Mouse (Mus musculus) erythroid progenitor cell, adult 5-6 weeks (primary cell): ENCODE results near the gene Bbc3. TPM values are rescaled to one million over a fixed set of nuclear protein-coding genes. Genes with fewer than 3 reads are reported as not detected.
"Not testable (repeated sequence)": the region's sequence is repeated elsewhere in the genome, so short reads cannot be mapped to it uniquely, and the experiment has no call there.

Experiments
- ATAC-seq: replicated peaks from 2 replicates; pipeline ENCODE4 v1.8.0; 2016; ENCODE audit warnings: moderate number of reproducible peaks, mild to moderate bottlenecking, moderate TSS enrichment, inconsistent platforms; ENCODE audit not compliant: poor library complexity, low FRiP score, severe bottlenecking
- total RNA-seq, 2 experiments: library from RNA; stranded (forward) in 1 of 2; stranded (reverse) in 1 of 2; fragments of 150-400 nt in 1 of 2; fragments of 186-747, 209-891 nt in 1 of 2; gene quantifications; 2 replicates each; pipeline versions ENCODE4 v1.2.3 to v1.2.4; 2015 to 2017; ENCODE audit warnings: low replicate concordance in 2 of 2

Gene Bbc3
- total RNA-seq, 2 experiments from 2014 or later: 0.42 to 0.76 TPM

GRCm38 (mm10) chr7:16287016-16287415 lies 21.2 kb upstream of the Bbc3 start:
- ATAC-seq: no peak

DNA sequence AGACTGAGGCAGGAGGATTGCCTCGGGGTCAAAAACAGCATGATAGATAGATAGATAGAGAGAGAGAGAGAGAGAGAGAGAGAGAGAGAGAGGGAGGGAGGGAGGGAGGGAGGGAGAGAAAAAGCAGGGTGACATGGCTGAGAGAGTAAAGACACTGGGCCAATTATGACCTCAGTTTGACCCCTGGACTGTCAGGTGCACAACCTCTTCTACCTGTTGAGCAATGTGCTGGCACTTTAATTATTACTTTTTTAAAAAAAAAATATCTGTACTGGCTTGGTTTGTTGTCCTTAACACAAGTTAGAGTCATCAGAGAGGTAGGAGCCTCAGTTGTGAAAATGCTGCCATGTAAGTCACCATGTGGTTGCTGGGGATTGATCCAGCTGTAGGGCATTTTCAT lies 20.4 kb upstream of the Bbc3 start:
- no peak for ATAC-seq

- ATAC-seq: peak; percentile 68
These were observed 13.8 kb upstream of the Bbc3 start for GRCm38 (mm10) chr7:16294346-16294745.

- peak; percentile 81 for ATAC-seq
These were observed 13.4 kb upstream of the Bbc3 start for GRCm38 (mm10) chr7:16294837-16295236.

- ATAC-seq: peak; percentile 74
These were observed 12.8 kb upstream of the Bbc3 start for GRCm38 (mm10) chr7:16295321-16295900.

- peak; percentile 46 for ATAC-seq
These were observed 12.0 kb upstream of the Bbc3 start for GRCm38 (mm10) chr7:16296146-16296545.

DNA sequence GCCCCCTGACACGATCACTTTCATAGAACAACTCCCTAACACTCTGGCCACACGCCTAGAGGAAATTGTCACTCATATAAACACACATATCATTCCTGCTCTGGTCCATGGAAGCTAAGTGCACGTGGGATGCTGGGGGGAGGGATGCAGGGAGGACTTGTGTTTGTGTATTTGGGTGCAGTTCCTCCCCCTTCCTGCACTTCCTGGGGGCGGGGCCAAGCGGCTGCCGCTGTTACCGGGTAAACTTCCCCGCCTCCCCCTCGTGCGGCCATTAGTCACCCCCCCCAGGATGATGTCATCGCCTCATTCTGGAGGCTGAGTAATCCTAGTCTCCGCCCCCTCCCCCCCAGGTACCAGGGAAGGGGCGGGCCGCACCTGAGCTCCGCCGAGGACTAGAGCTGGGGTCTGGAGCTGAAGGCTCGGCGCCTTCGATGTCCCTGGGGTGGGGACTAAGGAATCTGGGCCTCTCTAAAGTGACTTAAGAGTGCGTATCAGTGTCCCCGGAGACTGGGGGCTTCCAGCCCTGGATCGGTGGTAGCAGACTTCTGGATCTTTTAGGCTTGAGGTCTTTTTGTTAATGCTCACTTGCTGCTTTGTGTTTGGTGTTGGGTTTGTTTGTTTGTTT lies 11.3 kb upstream of the Bbc3 start:
- ATAC-seq: peak; percentile 66

- ATAC-seq: no peak
These were observed 10.6 kb upstream of the Bbc3 start for GRCm38 (mm10) chr7:16297616-16298015.

DNA sequence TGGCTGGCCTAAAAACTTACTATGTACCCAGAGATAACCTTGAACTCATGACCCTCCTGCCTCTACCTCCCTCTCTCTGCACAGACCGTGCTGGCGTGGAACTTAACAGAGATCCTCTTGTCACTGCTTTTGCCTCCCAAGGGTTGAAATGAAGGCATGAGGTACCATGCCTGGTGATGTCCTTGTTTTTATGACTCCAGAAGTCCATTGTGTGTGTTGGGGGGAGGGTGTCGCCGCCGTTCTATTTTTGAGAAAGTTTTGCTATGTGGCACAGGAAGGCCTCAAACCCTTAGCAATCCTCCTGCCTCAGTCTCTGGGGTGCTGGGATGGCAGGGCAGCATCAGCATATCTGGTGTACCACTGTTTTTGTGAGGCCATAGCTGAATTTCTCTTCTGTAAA lies 9.3 kb upstream of the Bbc3 start:
- ATAC-seq: no peak

DNA sequence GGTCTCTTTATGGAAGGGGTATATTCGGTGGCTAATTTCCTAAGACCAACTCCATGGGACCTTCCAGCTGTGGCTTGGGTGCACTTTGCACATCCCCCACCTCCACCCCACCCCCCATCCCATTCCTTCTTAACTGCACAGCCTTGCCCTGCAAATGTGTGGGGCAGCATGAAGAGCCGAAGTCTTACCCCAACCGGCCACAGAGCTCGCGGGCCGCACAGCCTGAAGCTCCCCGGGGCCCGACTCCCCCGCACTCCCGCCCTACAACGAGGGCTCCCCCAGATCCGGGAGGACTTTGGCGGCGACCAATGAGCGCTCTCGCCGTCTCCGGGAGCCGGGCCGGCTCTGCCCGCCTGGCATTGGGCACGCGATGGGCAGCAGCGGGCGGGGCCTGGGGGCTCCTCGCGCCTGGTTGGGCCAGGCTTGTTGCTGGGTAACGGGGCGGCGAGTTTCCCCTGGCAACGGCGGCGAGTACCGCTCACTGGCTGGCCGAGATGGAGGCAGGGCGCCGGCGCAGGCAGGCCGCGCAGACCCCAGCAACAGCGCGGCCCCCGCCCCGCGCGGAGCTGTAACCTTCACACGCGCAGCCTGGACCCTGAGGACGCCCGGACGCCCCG lies 8.7 kb upstream of the Bbc3 start:
- peak; percentile 18; the same call in 1 of the 2 replicates for ATAC-seq

DNA sequence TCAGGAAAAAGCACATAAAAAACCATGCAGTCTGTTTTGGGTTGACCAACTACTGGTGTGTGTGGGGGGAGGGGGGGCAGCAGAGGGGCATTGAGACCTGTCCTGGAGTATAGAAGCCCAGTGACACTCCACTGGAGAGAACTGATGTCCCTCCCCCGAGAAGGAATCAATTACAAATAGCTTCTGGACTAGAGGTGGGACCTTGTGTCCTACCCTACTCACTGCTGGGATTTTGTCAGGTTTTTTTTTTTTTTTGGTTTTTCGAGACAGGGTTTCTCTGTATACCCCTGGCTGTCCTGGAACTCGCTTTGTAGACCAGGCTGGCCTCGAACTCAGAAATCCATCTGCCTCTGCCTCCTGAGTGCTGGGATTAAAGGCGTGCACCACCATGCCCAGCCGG lies 1.1 kb upstream of the Bbc3 start:
- ATAC-seq: not testable (repeated sequence)

DNA sequence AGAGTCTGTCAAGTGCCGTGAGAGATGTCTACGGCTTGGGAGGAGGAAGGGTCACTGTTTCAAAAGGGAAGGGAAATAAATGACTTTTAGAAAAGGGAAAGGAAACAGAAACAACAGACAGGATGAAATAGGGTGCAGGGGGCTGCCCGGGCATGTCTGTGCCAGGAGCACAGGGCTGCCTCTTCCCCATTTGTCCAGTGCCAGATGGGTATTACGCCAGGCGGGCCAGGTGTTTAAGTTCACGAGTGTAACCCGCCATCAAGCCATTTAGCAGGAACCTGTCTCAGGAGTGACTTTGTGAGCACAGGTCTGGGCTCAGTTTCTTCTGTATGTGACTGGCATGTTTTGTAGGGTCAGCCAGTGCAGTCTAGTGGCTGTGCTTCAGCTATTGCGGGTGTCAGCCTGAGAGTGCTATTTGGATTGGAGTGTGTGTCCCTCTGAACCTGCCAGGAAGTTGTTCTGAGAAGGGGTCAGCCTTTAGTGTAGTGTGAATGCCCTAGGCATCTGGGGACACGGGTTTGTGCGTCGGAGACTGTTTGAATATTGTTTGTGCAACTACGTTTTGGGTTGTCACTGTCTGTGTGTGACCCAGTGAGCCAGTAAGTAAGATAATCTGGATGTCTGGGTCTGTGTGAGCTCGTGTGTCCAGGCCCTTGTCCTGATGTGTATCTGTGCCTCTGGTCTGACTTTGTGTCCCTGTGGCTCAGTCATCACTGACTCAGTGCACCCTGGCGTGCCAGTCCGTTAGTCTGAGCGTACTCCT lies 543 bp downstream of the Bbc3 start:
- no peak for ATAC-seq

DNA sequence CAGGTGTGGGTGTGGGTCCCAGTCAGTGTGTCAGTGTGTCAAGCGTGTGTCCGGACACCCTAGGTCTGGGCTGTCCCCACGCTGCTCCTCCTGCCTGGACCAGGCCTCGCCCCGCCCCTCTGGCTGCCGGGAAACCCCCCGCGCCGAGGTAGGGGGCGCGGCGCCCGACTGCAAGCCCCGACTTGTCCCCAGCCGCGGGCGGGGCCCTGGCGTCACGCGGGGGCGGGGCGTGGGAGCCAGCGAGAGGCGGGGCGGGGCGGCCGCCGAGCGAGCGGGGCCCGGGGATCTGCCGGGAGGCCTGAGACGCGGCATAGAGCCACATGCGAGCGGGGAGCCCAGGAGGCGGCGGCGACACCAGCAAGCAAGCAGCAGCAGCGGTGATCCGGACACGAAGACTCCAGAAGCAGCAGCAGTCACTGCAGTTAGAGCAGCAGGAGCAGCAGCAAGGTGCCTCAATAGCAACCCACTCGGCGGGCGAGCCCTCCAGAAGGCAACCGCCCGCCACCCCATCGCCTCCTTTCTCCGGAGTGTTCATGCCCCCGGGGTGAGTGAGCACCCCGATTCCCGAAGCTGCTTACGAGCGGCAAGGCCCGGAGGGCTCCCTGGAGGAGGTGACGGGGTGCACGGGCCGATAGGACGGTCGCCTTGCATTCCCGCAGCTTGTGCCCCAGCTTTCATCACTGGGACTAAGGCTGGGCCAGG lies 1.3 kb downstream of the Bbc3 start:
- ATAC-seq: peak; percentile 62

DNA sequence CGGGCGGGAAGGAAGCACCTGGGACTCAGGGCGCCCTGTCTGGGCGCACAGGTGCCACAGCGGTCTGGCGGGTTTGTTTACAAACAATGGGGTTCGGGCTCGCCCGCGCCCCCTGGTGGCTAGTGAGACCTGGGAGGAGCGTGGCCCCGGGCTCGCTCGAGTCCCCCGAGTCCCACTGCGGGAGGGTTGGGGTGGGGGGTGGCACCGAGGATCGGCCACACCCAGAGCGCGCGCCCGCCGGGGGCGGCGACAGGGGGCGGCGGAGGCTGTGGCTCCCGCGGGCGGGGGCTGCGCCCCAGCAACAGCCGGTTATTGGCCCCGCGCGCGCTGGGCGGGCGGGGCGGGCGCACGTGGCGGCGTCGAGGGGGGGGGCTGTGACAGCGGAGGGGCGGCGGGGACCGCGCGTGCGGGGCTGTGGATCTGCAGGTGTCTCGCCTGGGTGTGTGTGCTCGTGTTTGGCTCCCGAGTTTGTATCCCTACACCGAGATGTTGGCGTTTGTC lies 1.9 kb downstream of the Bbc3 start:
- ATAC-seq: peak; percentile 70

DNA sequence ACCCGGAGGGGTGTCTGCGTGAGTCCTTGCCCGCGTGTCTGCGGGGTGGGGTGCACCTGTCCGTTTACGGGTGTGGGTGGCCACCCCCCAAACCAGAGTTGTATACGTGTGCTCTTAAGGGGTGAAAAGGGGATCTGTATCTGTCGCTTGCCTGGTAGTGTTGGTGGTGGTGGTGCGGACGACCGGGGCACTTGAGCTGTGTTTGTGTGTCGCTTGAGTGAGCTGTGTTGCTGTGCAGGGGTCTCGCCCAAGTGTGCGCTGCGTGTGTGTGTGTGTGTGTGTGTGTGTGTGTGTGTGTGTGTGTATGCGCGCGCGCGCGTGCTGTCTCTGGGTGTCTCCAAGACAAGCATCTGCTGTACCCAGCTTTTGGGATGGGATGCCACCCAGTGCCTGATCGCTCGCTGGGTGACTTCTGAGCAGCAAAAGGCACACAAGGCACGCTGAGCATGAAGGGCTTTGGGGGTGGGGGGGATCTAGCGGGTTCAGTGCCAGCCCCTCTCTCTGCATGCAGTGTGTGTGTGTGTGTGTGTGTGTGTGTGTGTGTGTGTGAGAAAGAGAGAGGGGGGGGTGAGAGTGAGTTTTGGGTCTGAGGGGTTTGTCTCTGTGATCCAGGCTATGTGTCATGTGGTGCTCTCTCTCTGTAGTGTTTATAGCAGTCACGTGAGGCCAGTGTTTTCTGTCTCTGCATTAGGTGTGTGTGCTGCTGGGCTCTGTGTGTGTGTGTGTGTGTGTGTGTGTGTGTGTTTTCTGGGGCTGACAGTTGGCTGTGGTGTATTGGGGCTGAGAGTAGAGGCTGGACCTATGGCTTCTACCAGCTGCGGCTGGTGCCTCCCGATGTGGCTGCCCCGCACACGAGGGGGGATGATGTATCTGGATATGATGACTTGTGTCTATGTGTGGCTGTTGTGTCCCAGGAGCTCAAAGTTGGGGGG lies 2.6 kb downstream of the Bbc3 start:
- ATAC-seq: no peak

DNA sequence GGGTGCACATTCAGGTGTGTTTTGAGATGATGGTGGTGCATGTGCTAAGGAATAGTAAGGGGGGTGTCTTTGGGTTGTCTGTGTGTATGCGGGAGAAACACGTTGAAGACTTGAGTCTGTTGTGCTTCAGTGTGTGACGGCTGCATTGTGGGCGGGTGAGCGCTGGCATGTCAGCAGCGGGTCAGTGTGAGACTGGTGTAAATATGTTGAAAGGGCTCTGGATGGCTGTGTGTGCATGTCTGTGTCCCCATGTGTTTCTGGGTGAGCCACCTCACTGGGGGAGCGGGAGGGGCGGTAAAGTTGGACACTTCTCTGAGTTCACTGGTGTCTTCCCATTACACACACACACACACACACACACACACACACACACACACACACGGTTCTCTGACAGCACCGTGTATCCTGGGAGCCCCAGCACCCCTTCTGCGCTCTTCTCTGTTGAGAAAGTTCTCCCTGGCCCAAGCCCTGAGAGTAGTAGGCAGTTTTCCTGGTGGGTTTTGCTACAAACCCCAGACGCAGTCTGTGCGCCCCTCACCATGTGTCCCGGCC lies 3.3 kb downstream of the Bbc3 start:
- ATAC-seq: no peak

- ATAC-seq: no peak
These were observed 3.9 kb downstream of the Bbc3 start for GRCm38 (mm10) chr7:16312011-16312671.

GRCm38 (mm10) chr7:16312672-16313311 lies 4.6 kb downstream of the Bbc3 start:
- no peak for ATAC-seq
